Mouse (Mus musculus) small intestine, adult 2 months (tissue): Measurements from ENCODE around the gene Rai1.

ENCODE experiments used
- CTCF ChIP-seq: fragments of 200-500 bp; IDR thresholded peaks from 2 replicates; pipeline ENCODE4 v1.5.1; 2012; ENCODE audit warnings: low read depth, mild to moderate bottlenecking, control low read depth, inconsistent platforms, low read length, moderate library complexity, mixed read lengths; ENCODE audit not compliant: insufficient replicate concordance, insufficient read length; ENCODE audit errors: extremely low read depth
- POLR2A ChIP-seq: fragments of 200-500 bp; IDR thresholded peaks from 2 replicates; pipeline ENCODE4 v1.6.1; 2012; ENCODE audit warnings: low read depth, mild to moderate bottlenecking, control low read depth, inconsistent platforms, low read length, moderate library complexity

GRCm38 (mm10) chr11:60184346-60185325, 79.8 kb downstream of the Rai1 start:
- no peak for TF ChIP-seq CTCF
- no peak for TF ChIP-seq POLR2A
